Mouse (Mus musculus) MEL (cell line): ENCODE measurements around the gene Rap1gds1. TPM values are rescaled to one million over a fixed set of nuclear protein-coding genes. Genes with fewer than 3 reads are reported as not detected.

Source experiments
- DNase-seq: peaks from one replicate; pipeline ENCODE4 v3.0.0; 2011; ENCODE audit warnings: low read depth, low spot score
- H3K27ac ChIP-seq: 2 replicates; pipeline ENCODE4 v1.5.1; 2012; ENCODE audit warnings: low read depth, mild to moderate bottlenecking, control low read depth, low read length, moderate library complexity; ENCODE audit not compliant: control insufficient read depth
- H3K27me3 ChIP-seq, 2 experiments: fragments of 150-350 bp in 1 of 2; sonication (generic) in 1 of 2; 2 replicates each; pipeline ENCODE4 v1.6.1; 2012; ENCODE audit warnings: low read length in 2 of 2, mild to moderate bottlenecking in 2 of 2, improper control_type of control experiment in 1 of 2, moderate library complexity in 1 of 2; ENCODE audit not compliant: insufficient read depth in 2 of 2, control insufficient read depth in 1 of 2
- H3K36me3 ChIP-seq, 2 experiments: 2 replicates each; pipeline ENCODE4 v1.6.1; 2012 to 2014; ENCODE audit warnings: low read length in 2 of 2, improper control_type of control experiment in 1 of 2, inconsistent platforms in 1 of 2, mild to moderate bottlenecking in 1 of 2; ENCODE audit not compliant: insufficient read depth in 2 of 2, control insufficient read depth in 1 of 2
- H3K4me1 ChIP-seq, 2 experiments: fragments of 150-350 bp in 1 of 2; sonication (generic) in 1 of 2; 2 replicates each; pipeline ENCODE4 v1.6.1; 2012; ENCODE audit warnings: low read length in 2 of 2, improper control_type of control experiment in 1 of 2, mild to moderate bottlenecking in 1 of 2; ENCODE audit not compliant: insufficient read depth in 2 of 2, control insufficient read depth in 1 of 2
- H3K4me3 ChIP-seq, 2 experiments: fragments of 150-350 bp in 1 of 2; sonication (generic) in 1 of 2; 2 replicates each; pipeline ENCODE4 v1.5.1; 2012; ENCODE audit warnings: low read depth in 2 of 2, low read length in 2 of 2, mild to moderate bottlenecking in 2 of 2, moderate library complexity in 2 of 2, control low read depth in 1 of 2, improper control_type of control experiment in 1 of 2; ENCODE audit not compliant: control insufficient read depth in 1 of 2, insufficient read depth in 1 of 2
- H3K79me2 ChIP-seq: 2 replicates; pipeline ENCODE4 v1.6.1; 2012; ENCODE audit warnings: mild to moderate bottlenecking, low read length, moderate library complexity; ENCODE audit not compliant: control insufficient read depth, poor library complexity, insufficient read depth
- H3K9ac ChIP-seq: 2 replicates; pipeline ENCODE4 v1.6.1; 2012; ENCODE audit warnings: low read depth, mild to moderate bottlenecking, control low read depth, low read length, moderate library complexity; ENCODE audit not compliant: control insufficient read depth, poor library complexity, severe bottlenecking
- H3K9me3 ChIP-seq: fragments of 150-350 bp; sonication (generic); replicated peaks from 2 replicates; pipeline ENCODE4 v1.6.1; 2012; ENCODE audit warnings: mild to moderate bottlenecking, low read length, improper control_type of control experiment, moderate library complexity; ENCODE audit not compliant: insufficient read depth
- BHLHE40 ChIP-seq: IDR thresholded peaks from 2 replicates; pipeline ENCODE4 v1.6.1; 2012; ENCODE audit warnings: low read depth, mild to moderate bottlenecking, inconsistent platforms, low read length, improper control_type of control experiment, borderline replicate concordance
- CHD2 ChIP-seq: IDR thresholded peaks from 2 replicates; pipeline ENCODE4 v1.6.1; 2011; ENCODE audit warnings: low read length, improper control_type of control experiment
- GATA1 ChIP-seq: IDR thresholded peaks from 2 replicates; pipeline ENCODE4 v1.6.1; 2011; ENCODE audit warnings: low read depth, low read length, improper control_type of control experiment
- MAFK ChIP-seq: IDR thresholded peaks from 2 replicates; pipeline ENCODE4 v1.6.1; 2011; ENCODE audit warnings: low read depth, mild to moderate bottlenecking, low read length, improper control_type of control experiment, borderline replicate concordance
- NELFE ChIP-seq: IDR thresholded peaks from 2 replicates; pipeline ENCODE4 v1.6.1; 2011; ENCODE audit warnings: low read depth, low read length, improper control_type of control experiment
- POLR2AphosphoS2 ChIP-seq: IDR thresholded peaks from 2 replicates; pipeline ENCODE4 v1.6.1; 2011; ENCODE audit warnings: low read length, improper control_type of control experiment
- RAD21 ChIP-seq: IDR thresholded peaks from 2 replicates; pipeline ENCODE4 v1.6.1; 2011; ENCODE audit warnings: mild to moderate bottlenecking, low read depth, low read length, improper control_type of control experiment
- SIN3A ChIP-seq: IDR thresholded peaks from 2 replicates; pipeline ENCODE4 v1.6.1; 2012; ENCODE audit warnings: low read length, improper control_type of control experiment, inconsistent platforms
- SMC3 ChIP-seq: IDR thresholded peaks from 2 replicates; pipeline ENCODE4 v1.6.1; 2011; ENCODE audit warnings: low read depth, low read length, improper control_type of control experiment
- ZMIZ1 ChIP-seq: IDR thresholded peaks from 2 replicates; pipeline ENCODE4 v1.6.1; 2012; ENCODE audit warnings: low read depth, mild to moderate bottlenecking, inconsistent platforms, low read length, improper control_type of control experiment, moderate library complexity
- polyA plus RNA-seq, 2 experiments: library from polyadenylated mRNA; stranded (reverse) in 1 of 2; unstranded in 1 of 2; fragments of >175 nt in 1 of 2; fragments of >200 nt in 1 of 2; gene quantifications; 2 replicates each; pipeline versions ENCODE4 v1.2.1 to v1.2.4; 2012; ENCODE audit warnings: low replicate concordance in 2 of 2, low read depth in 1 of 2; ENCODE audit not compliant: insufficient read length in 2 of 2, insufficient read depth in 1 of 2, missing spikeins in 1 of 2
- total RNA-seq: library from RNA; depleted of rRNA; stranded (reverse); fragments of 300-350 nt; gene quantifications from 2 replicates; pipeline ENCODE4 v1.2.3, GENCODE M21; 2012

The Rap1gds1 gene
- total and polyA plus RNA-seq, 3 experiments = 34.7 to 67.2 (median 53.3) TPM

DNA sequence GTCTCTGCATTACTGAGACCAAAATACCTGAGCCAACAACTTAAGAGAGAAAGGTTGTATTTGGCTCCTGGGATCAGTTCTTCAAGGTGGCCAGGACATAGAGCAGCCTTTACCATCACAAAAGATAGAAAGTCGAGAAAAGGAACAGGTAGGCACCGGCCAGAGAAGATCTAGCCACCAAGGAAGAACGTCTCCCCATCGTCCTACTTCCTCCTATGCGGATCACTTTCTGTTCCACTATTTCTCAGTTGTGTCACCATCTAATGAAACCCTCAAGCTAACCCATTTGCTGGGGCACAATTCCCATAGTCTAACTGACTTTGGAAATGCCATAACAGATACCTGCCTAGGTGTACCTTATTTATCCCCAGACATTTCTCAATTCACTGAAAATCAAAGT lies 24.3 kb upstream of the Rap1gds1 start:
- H3K4me1 ChIP-seq = no peaks in the 10 kb centered on the region; a peak in 1 of 4 replicates

DNA sequence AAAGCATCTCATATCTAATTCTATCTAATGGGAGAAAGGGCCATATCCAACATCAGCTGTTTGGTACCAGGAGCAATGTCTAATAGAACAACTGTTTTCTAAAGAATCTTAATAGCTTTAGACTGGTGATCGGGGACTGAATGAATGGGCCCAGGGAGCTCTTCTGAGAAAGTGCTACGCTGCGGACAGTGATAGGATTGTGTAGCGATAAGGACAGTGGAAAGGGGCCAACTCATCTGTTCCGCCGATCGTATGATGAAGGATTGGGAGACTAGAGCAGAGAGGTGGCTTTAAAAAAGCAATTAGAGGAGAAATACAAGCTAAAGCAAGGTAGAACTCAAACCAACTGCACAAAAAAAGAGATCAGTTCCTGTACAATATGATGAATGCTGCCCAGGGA lies 20.9 kb upstream of the Rap1gds1 start:
- TF ChIP-seq SIN3A (no peak), GATA1 (peak; percentile 74), ZMIZ1 (no peak), SMC3 (no peak), RAD21 (no peak), NELFE (no peak), MAFK (no peak)
- TF ChIP-seq, all 39 proteins: peak for 1
- no peaks in the 10 kb centered on the region for H3K9me3 ChIP-seq
- no peak overlapping the region for H3K4me3 ChIP-seq
- H3K36me3 ChIP-seq = peaks cover 0 to 2% of the 10 kb centered on the region in 2 experiments; a peak in 2 of 4 replicates
- no peak overlapping the region for H3K27ac ChIP-seq
- H3K27me3 ChIP-seq = no peaks in the 10 kb centered on the region; a peak in 1 of 4 replicates
- DNase-seq = peak; percentile 55
- H3K4me1 ChIP-seq = no peaks in the 10 kb centered on the region; a peak in 1 of 4 replicates
- H3K79me2 ChIP-seq = no peaks in the 10 kb centered on the region
- no peak overlapping the region for H3K9ac ChIP-seq

More for the DNA sequence above, 24.3 kb upstream of the Rap1gds1 start:
- no peak for TF ChIP-seq BHLHE40
- H3K36me3 ChIP-seq = peaks cover 0 to 2% of the 10 kb centered on the region in 2 experiments; a peak in 2 of 4 replicates
- H3K79me2 ChIP-seq = no peaks in the 10 kb centered on the region
- no peak overlapping the region for H3K4me3 ChIP-seq
- H3K9ac ChIP-seq = no peak overlapping the region
- no peaks in the 10 kb centered on the region; a peak in 1 of 4 replicates for H3K27me3 ChIP-seq
- DNase-seq = no peak
- no peaks in the 10 kb centered on the region for H3K9me3 ChIP-seq
- no peak overlapping the region for H3K27ac ChIP-seq

DNA sequence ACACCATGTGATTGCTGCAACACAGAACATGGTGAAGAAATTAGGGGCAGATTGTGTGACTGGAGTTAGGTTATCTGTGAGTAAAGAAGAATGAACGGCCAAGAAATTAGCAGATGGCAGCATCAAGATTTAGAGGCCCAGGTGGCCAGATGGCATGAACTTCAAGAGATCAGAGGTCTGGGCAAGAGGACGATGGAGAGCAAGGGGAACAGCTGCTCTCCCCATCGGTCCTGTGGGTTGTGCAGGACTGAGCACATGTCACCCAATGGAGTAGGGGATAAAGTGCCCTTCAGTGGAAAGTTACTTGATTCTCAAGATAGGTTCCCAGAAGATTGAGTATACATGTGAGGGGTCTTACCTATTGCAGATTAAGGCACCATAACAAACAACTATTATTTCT lies 13.5 kb upstream of the Rap1gds1 start:
- Histone ChIP-seq H3K27me3 (no peaks in the 10 kb centered on the region), H3K27ac (no peak overlapping the region), H3K79me2 (no peaks in the 10 kb centered on the region), H3K36me3 (peaks cover 0 to 6% of the 10 kb centered on the region in 2 experiments; a peak in 2 of 4 replicates), H3K4me3 (no peak overlapping the region), H3K4me1 (peaks cover 2 to 4% of the 10 kb centered on the region in 2 experiments; a peak in 3 of 4 replicates), H3K9ac (no peak overlapping the region), H3K9me3 (no peaks in the 10 kb centered on the region)
- TF ChIP-seq CHD2 (no peak), POLR2AphosphoS2 (no peak)
- no peak for DNase-seq
